Mouse (Mus musculus) hindbrain, postnatal 0 days (tissue): ENCODE data around the gene Sf3b5. TPM values are rescaled to one million over a fixed set of nuclear protein-coding genes. Genes with fewer than 3 reads are reported as not detected.
A peak's percentile ranks its signal among the peaks of the same experiment; 100 is the strongest.

Source experiments
- ATAC-seq: fragments of 200-750 bp; cut with Nextera tagmentation; 2 replicates; pipeline ENCODE4 v1.8.0; 2017; ENCODE audit warnings: mild to moderate bottlenecking, moderate TSS enrichment, moderate library complexity
- DNase-seq: peaks from one replicate; pipeline ENCODE4 v3.0.0-alpha.2; 2015; ENCODE audit warnings: low spot score
- H3K27ac ChIP-seq: fragments of 300-500 bp; sonication (generic); 2 replicates; pipeline ENCODE4 v1.5.1; 2014; ENCODE audit warnings: mild to moderate bottlenecking
- H3K27me3 ChIP-seq: fragments of 300-500 bp; sonication (generic); 2 replicates; pipeline ENCODE4 v1.6.1; 2014; ENCODE audit warnings: low read length, mixed read lengths; ENCODE audit not compliant: insufficient read depth
- H3K36me3 ChIP-seq: fragments of 300-500 bp; sonication (generic); 2 replicates; pipeline ENCODE4 v1.6.1; 2014; ENCODE audit warnings: low read length, mixed read lengths; ENCODE audit not compliant: insufficient read depth
- H3K4me1 ChIP-seq: fragments of 300-500 bp; sonication (generic); 2 replicates; pipeline ENCODE4 v1.6.1; 2014; ENCODE audit warnings: antibody characterized with exemption, low read length, mixed read lengths; ENCODE audit not compliant: insufficient read depth
- H3K4me2 ChIP-seq: fragments of 300-500 bp; sonication (generic); 2 replicates; pipeline ENCODE4 v1.6.1; 2014; ENCODE audit warnings: low read depth, mild to moderate bottlenecking, low read length, moderate library complexity, mixed read lengths
- H3K4me3 ChIP-seq: fragments of 300-500 bp; sonication (generic); 2 replicates; pipeline ENCODE4 v1.5.1; 2014; ENCODE audit warnings: low read length
- H3K9ac ChIP-seq: fragments of 300-500 bp; sonication (generic); replicated peaks from 2 replicates; pipeline ENCODE4 v1.6.1; 2014; ENCODE audit warnings: mild to moderate bottlenecking, low read length, moderate library complexity, mixed read lengths
- H3K9me3 ChIP-seq: fragments of 300-500 bp; sonication (generic); 2 replicates; pipeline ENCODE4 v1.6.1; 2016; ENCODE audit warnings: low read length, mixed read lengths
- CTCF ChIP-seq: IDR thresholded peaks from 2 replicates; pipeline ENCODE4 v1.5.1; 2016; ENCODE audit warnings: antibody characterized with exemption, control low read depth, low read depth
- WGBS: fragments of 180-500 bp; shearing (Covaris S2); extraction: QIAGEN DNeasy Blood & Tissue Kit; methylation state at CpG from one replicate; pipeline ENCODE4 v1.1.7; 2014; 5-methylcytosine and 5-hydroxymethylcytosine counted together
- polyA plus RNA-seq: library from polyadenylated mRNA; unstranded; fragments of >200 nt; fragmentation: Nextera tagmentation; extraction: Ambion mirVana; gene quantifications from 2 replicates; pipeline ENCODE4 v1.2.1, GENCODE M21; 2015
- total RNA-seq: library from RNA; depleted of rRNA; stranded (reverse); fragments of >200 nt; gene quantifications from 2 replicates; pipeline ENCODE4 v1.2.3, GENCODE M21; 2014; rRNA removed

Sf3b5 gene
- total and polyA plus RNA-seq, 2 experiments from 2014 or later = 27.6 to 27.7 TPM

DNA sequence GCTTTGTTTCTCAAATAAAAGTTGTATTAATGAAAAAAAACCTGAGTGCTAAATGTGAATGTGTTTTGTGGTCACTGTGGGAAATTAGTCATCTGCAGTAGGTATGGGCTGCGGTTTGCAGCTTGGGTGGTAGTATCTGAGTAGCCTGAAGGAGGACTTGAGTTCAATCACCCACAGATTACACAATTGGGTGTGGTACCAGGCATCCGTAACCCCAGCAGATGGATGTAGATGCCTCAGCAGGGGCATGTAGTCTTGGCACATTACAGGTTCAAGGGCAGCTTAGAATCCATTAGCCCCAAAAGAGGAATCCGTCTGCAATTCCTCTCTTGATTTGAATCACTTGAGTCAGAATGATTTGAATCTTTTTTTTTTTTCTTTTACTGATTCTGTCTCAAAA is 30.1 kb downstream of the Sf3b5 start:
- no peak overlapping the region for H3K4me3 ChIP-seq
- no peak overlapping the region for H3K9ac ChIP-seq
- DNase-seq (no peak), ATAC-seq (no peak)
- no peaks in the 10 kb centered on the region for H3K27me3 ChIP-seq
- H3K9me3 ChIP-seq = no peaks in the 10 kb centered on the region
- no peak for TF ChIP-seq CTCF
- no peak overlapping the region for H3K4me2 ChIP-seq
- H3K4me1 ChIP-seq = no peaks in the 10 kb centered on the region
- WGBS = 81% methylated on average over 3 of the region's 3 CpGs
- H3K36me3 ChIP-seq = no peaks in the 10 kb centered on the region
- H3K27ac ChIP-seq = no peak overlapping the region

DNA sequence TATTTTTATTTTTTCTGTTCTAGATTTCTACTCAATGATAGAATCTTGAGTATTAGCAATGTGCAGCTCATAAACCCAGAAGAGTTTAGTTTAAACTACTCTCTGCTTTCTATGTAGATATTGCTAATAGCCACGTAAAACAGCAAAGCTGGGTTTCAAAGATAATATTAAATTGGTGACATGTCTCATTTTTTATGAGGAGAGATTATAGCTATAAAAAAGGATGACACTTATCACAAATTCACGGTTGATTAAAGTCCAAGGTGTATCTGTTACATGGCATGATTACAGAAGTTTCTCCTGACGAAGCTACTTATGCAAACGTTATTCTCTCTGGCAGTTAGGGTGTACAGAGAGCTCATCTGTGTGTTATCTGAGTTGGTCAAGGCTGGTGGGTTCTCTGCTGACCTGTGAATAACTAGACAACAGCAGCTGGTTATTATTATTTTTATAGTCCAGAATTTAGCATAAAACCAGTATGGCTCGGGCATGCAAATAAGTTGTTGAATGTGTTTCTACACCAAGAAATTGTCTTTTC is 34.6 kb downstream of the Sf3b5 start:
- no peaks in the 10 kb centered on the region for H3K27me3 ChIP-seq
- TF ChIP-seq CTCF = no peak
- H3K4me2 ChIP-seq = no peak overlapping the region
- DNase-seq = no peak
- no peak overlapping the region for H3K27ac ChIP-seq
- no peaks in the 10 kb centered on the region for H3K9me3 ChIP-seq
- no peak overlapping the region for H3K9ac ChIP-seq
- ATAC-seq = no peak
- H3K36me3 ChIP-seq = no peaks in the 10 kb centered on the region
- WGBS = 87% methylated on average over 5 of the region's 5 CpGs
- no peak overlapping the region for H3K4me3 ChIP-seq
- no peaks in the 10 kb centered on the region for H3K4me1 ChIP-seq

DNA sequence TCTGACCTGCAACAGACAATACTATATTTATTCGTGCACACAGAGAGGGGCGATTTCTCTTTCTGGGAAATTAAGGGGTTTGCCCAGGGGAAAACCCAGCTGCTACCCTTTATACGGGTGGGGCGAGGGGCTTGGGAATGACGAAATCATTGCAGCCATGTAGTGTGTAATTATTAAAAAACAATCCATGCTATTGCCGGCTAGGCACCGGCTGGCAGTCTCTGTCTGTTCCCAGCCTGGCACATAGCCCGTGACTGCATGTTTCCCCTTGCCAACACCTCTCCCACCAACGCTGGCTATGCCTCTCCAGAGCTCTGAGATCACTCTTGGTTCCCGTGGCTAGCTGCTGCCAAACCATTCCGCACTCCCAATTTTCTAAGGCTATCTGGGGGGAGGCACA is 39.5 kb downstream of the Sf3b5 start:
- ATAC-seq (peak; percentile 58), DNase-seq (peak; percentile 72)
- TF ChIP-seq CTCF = no peak
- Histone ChIP-seq H3K27me3 (no peaks in the 10 kb centered on the region), H3K9me3 (no peaks in the 10 kb centered on the region), H3K4me2 (peak overlapping the region; percentile 21; the same call in 1 of the 2 replicates), H3K4me3 (no peak overlapping the region), H3K36me3 (no peaks in the 10 kb centered on the region), H3K9ac (no peak overlapping the region), H3K4me1 (no peaks in the 10 kb centered on the region), H3K27ac (no peak overlapping the region)
- 43% methylated on average over 11 of the region's 11 CpGs for WGBS

DNA sequence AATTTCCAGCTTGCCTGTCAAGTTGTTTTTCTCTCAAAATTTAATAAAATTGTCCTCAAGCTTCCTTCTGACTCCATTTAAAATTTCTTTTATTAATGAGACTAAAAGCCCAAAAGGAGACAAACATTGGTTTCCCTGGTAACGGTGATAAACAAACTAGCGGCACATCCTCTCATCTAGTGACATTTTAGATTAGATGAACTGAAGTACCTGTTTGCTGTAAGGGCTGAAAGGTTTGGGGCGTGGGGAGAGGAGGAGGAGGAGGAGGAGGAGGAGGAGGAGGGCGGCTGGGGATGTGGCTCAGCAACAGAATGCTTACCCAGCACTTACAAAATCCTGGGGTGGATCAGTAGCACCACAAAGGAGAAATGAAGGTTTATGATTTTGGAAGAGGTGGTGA is 42.7 kb downstream of the Sf3b5 start:
- no peak overlapping the region for H3K4me3 ChIP-seq
- H3K4me1 ChIP-seq = no peaks in the 10 kb centered on the region
- no peak overlapping the region for H3K27ac ChIP-seq
- H3K4me2 ChIP-seq = no peak overlapping the region
- DNase-seq = peak; percentile 6
- no peak for TF ChIP-seq CTCF
- WGBS = 52% methylated on average over 4 of the region's 4 CpGs
- no peaks in the 10 kb centered on the region for H3K36me3 ChIP-seq
- no peaks in the 10 kb centered on the region for H3K9me3 ChIP-seq
- no peak for ATAC-seq
- no peaks in the 10 kb centered on the region for H3K27me3 ChIP-seq
- H3K9ac ChIP-seq = no peak overlapping the region

DNA sequence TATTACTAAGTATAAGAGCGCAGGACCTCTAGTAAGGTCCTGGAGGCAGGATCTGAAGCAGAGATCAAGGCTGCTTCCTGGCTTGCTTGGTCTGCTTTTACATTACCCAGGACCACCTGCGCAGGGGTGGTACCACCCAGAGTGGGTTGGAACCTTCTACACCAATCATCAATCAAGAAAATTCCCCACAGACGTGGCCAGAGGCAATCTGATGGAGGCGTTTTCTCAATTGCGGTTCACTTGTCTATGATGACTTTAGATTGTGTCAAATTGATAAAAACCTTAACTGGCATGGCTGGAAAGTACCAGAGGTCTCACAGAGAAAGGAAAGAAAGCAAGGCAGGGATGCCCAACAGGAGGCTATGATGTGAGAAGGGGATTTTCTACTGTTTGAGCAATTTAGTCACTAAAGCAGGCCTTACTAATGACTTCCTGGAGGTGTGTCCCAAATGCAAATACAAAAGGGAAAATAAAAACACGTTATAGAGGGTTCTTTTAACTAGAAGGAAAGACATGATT is 51.8 kb downstream of the Sf3b5 start:
- ATAC-seq (no peak), DNase-seq (no peak)
- Histone ChIP-seq H3K27me3 (no peaks in the 10 kb centered on the region), H3K36me3 (no peaks in the 10 kb centered on the region), H3K4me3 (no peak overlapping the region), H3K4me2 (no peak overlapping the region), H3K9ac (no peak overlapping the region), H3K27ac (no peak overlapping the region), H3K4me1 (0 out of 2 replicates have a peak, but pooled peaks cover 13% of the 10 kb centered on the region), H3K9me3 (no peaks in the 10 kb centered on the region)
- TF ChIP-seq CTCF = no peak
- WGBS = 87% methylated on average over 6 of the region's 6 CpGs

Other genes with a start within 250 kb of the Sf3b5 start
- gene Utrn, start 136.0 kb upstream of the Sf3b5 start, total RNA-seq = 24.6 and 25.8 TPM in 2 replicates
- 25.0 and 27.3 TPM in 2 replicates for gene Utrn, start 136.0 kb upstream of the Sf3b5 start, polyA plus RNA-seq
- 1.3 and 2.4 TPM in 2 replicates for gene Stx11, start 41.0 kb upstream of the Sf3b5 start, total RNA-seq
- gene Stx11, start 41.0 kb upstream of the Sf3b5 start, polyA plus RNA-seq = 0.91 and 1.4 TPM in 2 replicates
- gene Plagl1, start 55.2 kb downstream of the Sf3b5 start, total RNA-seq = 88.2 and 112 TPM in 2 replicates
- 16.6 and 19.8 TPM in 2 replicates for gene Plagl1, start 55.2 kb downstream of the Sf3b5 start, polyA plus RNA-seq
- gene Zc2hc1b, start 172.7 kb downstream of the Sf3b5 start, total RNA-seq = not detected in 2 replicates
- not detected in 2 replicates for gene Zc2hc1b, start 172.7 kb downstream of the Sf3b5 start, polyA plus RNA-seq
- gene Ltv1, start 187.8 kb downstream of the Sf3b5 start, total RNA-seq = 9.9 and 14.9 TPM in 2 replicates
- 25.6 and 28.2 TPM in 2 replicates for gene Ltv1, start 187.8 kb downstream of the Sf3b5 start, polyA plus RNA-seq